Mouse (Mus musculus) heart, embryonic 12.5 days (tissue): ENCODE results near the gene Bap1. TPM values are rescaled to one million over a fixed set of nuclear protein-coding genes. Genes with fewer than 3 reads are reported as not detected.

Experiments
- ATAC-seq: fragments of 200-750 bp; cut with Nextera tagmentation; 2 replicates; pipeline ENCODE4 v1.8.0; 2017; ENCODE audit warnings: moderate TSS enrichment, moderate library complexity; ENCODE audit not compliant: insufficient number of reproducible peaks, low FRiP score
- H3K27ac ChIP-seq: fragments of 300-500 bp; sonication (generic); 2 replicates; pipeline ENCODE4 v1.5.1; 2016; ENCODE audit warnings: mild to moderate bottlenecking, moderate library complexity; ENCODE audit not compliant: poor library complexity, severe bottlenecking
- H3K27me3 ChIP-seq: fragments of 300-500 bp; sonication (generic); replicated peaks from 2 replicates; pipeline ENCODE4 v1.6.1; 2016; ENCODE audit warnings: mild to moderate bottlenecking, moderate library complexity
- H3K36me3 ChIP-seq: fragments of 300-500 bp; sonication (generic); 2 replicates; pipeline ENCODE4 v1.6.1; 2016; ENCODE audit warnings: mild to moderate bottlenecking, moderate library complexity
- H3K4me1 ChIP-seq: fragments of 300-500 bp; sonication (generic); replicated peaks from 2 replicates; pipeline ENCODE4 v1.6.1; 2016; ENCODE audit warnings: mild to moderate bottlenecking
- H3K4me2 ChIP-seq: fragments of 300-500 bp; sonication (generic); 2 replicates; pipeline ENCODE4 v1.6.1; 2016; ENCODE audit warnings: mild to moderate bottlenecking, moderate library complexity
- H3K4me3 ChIP-seq: fragments of 300-500 bp; sonication (generic); 2 replicates; pipeline ENCODE4 v1.5.1; 2016; ENCODE audit warnings: mild to moderate bottlenecking
- H3K9ac ChIP-seq: fragments of 300-500 bp; sonication (generic); 2 replicates; pipeline ENCODE4 v1.6.1; 2016; ENCODE audit warnings: mild to moderate bottlenecking, moderate library complexity
- H3K9me3 ChIP-seq: fragments of 300-500 bp; sonication (generic); replicated peaks from 2 replicates; pipeline ENCODE4 v1.6.1; 2016; ENCODE audit warnings: mild to moderate bottlenecking, moderate library complexity
- WGBS: fragments of 180-500 bp; shearing (Covaris S2); methylation state at CpG from one replicate; pipeline ENCODE4 v1.1.7; 2016; 5-methylcytosine and 5-hydroxymethylcytosine counted together
- polyA plus RNA-seq: library from polyadenylated mRNA; unstranded; fragments of >200 nt; fragmentation: Nextera tagmentation; extraction: Ambion mirVana; gene quantifications from 2 replicates; pipeline ENCODE4 v1.2.1, GENCODE M21; 2016

The Bap1 gene
- polyA plus RNA-seq, 1 experiment from 2014 or later, result 59.7 TPM

GRCm38 (mm10) chr14:31213868-31214267 lies 37.4 kb upstream of the Bap1 start:
- no peak for ATAC-seq
- Histone ChIP-seq H3K9ac (peak overlapping the region; percentile 8; the same call in 1 of the 2 replicates), H3K4me1 (peaks cover 72% of the 10 kb centered on the region), H3K4me2 (no peak overlapping the region), H3K36me3 (peaks cover 33% of the 10 kb centered on the region), H3K27ac (peak overlapping the region; percentile 32), H3K9me3 (no peaks in the 10 kb centered on the region), H3K27me3 (no peaks in the 10 kb centered on the region), H3K4me3 (no peak overlapping the region)
- 52% methylated on average over 8 of the region's 8 CpGs for WGBS

- H3K9ac ChIP-seq, result no peak overlapping the region
- peaks cover 32% of the 10 kb centered on the region for H3K36me3 ChIP-seq
- no peak for ATAC-seq
- no peak overlapping the region for H3K4me2 ChIP-seq
- H3K9me3 ChIP-seq, result no peaks in the 10 kb centered on the region
- H3K27ac ChIP-seq, result 0 out of 2 replicates have a peak overlapping the region, but pooled peaks have one; percentile 32
- H3K4me1 ChIP-seq, result peaks cover 72% of the 10 kb centered on the region
- no peak overlapping the region for H3K4me3 ChIP-seq
- WGBS, result 72% methylated on average over 3 of the region's 3 CpGs
- H3K27me3 ChIP-seq, result no peaks in the 10 kb centered on the region
Observed at GRCm38 (mm10) chr14:31214684-31215083, 36.6 kb upstream of the Bap1 start.

- 28% methylated on average over 15 of the region's 15 CpGs for WGBS
- no peaks in the 10 kb centered on the region for H3K9me3 ChIP-seq
- peak overlapping the region; percentile 19; the same call in 1 of the 2 replicates for H3K4me2 ChIP-seq
- H3K27me3 ChIP-seq, result no peaks in the 10 kb centered on the region
- 0 out of 2 replicates have a peak overlapping the region, but pooled peaks have one; percentile 3 for H3K9ac ChIP-seq
- ATAC-seq, result no peak
- H3K36me3 ChIP-seq, result peaks cover 25% of the 10 kb centered on the region
- peaks cover 69% of the 10 kb centered on the region for H3K4me1 ChIP-seq
- H3K27ac ChIP-seq, result no peak overlapping the region
- no peak overlapping the region for H3K4me3 ChIP-seq
Observed at GRCm38 (mm10) chr14:31215157-31216002, 35.9 kb upstream of the Bap1 start.

- ATAC-seq, result no peak
- peaks cover 56% of the 10 kb centered on the region for H3K4me1 ChIP-seq
Observed at GRCm38 (mm10) chr14:31216846-31217245, 34.4 kb upstream of the Bap1 start, which contains the start of gene Nisch. Nisch (minus strand) TSS chr14:31216946.

GRCm38 (mm10) chr14:31217666-31218065 lies 33.6 kb upstream of the Bap1 start, which contains the start of gene Sema3g:
Sema3g (plus strand) TSS chr14:31217860.
- 5% methylated on average over 11 of the region's 11 CpGs for WGBS

More at GRCm38 (mm10) chr14:31216846-31217245, 34.4 kb upstream of the Bap1 start, which contains the start of gene Nisch:
- H3K9ac ChIP-seq, result peak within 1 kb of the TSS; percentile 50; the same call in 1 of the 2 replicates
- H3K9me3 ChIP-seq, result no peaks in the 10 kb centered on the region
- no peak within 1 kb of the TSS for H3K4me3 ChIP-seq
- 64% methylated on average over 2 of the region's 2 CpGs for WGBS
- 0 out of 2 replicates have a peak, but pooled peaks cover 9% of the 10 kb centered on the region for H3K27me3 ChIP-seq
- H3K36me3 ChIP-seq, result peaks cover 13% of the 10 kb centered on the region
- H3K4me2 ChIP-seq, result peak within 1 kb of the TSS; percentile 48
- no peak within 1 kb of the TSS for H3K27ac ChIP-seq

GRCm38 (mm10) chr14:31226978-31227377 lies 24.3 kb upstream of the Bap1 start:
- Histone ChIP-seq H3K9me3 (no peaks in the 10 kb centered on the region), H3K27me3 (no peaks in the 10 kb centered on the region), H3K9ac (no peak overlapping the region), H3K27ac (peak overlapping the region; percentile 58; the same call in 1 of the 2 replicates), H3K4me3 (no peak overlapping the region), H3K4me1 (peaks cover 54% of the 10 kb centered on the region), H3K4me2 (no peak overlapping the region), H3K36me3 (no peaks in the 10 kb centered on the region)
- ATAC-seq, result peak; percentile 43; the same call in 1 of the 2 replicates
- WGBS, result 45% methylated on average over 4 of the region's 4 CpGs

More at GRCm38 (mm10) chr14:31217666-31218065, 33.6 kb upstream of the Bap1 start, which contains the start of gene Sema3g:
- H3K4me3 ChIP-seq, result no peak within 1 kb of the TSS
- ATAC-seq, result peak; percentile 55
- peak within 1 kb of the TSS; percentile 50; the same call in 1 of the 2 replicates for H3K9ac ChIP-seq
- peaks cover 5% of the 10 kb centered on the region; the same call in 1 of the 2 replicates for H3K36me3 ChIP-seq
- peak within 1 kb of the TSS; percentile 48 for H3K4me2 ChIP-seq
- H3K4me1 ChIP-seq, result peaks cover 48% of the 10 kb centered on the region
- H3K9me3 ChIP-seq, result no peaks in the 10 kb centered on the region
- no peak within 1 kb of the TSS for H3K27ac ChIP-seq
- 0 out of 2 replicates have a peak, but pooled peaks cover 9% of the 10 kb centered on the region for H3K27me3 ChIP-seq

GRCm38 (mm10) chr14:31228234-31228633 lies 23.0 kb upstream of the Bap1 start:
- Histone ChIP-seq H3K9ac (no peak overlapping the region), H3K36me3 (no peaks in the 10 kb centered on the region), H3K27me3 (no peaks in the 10 kb centered on the region), H3K4me2 (no peak overlapping the region), H3K4me3 (no peak overlapping the region), H3K27ac (no peak overlapping the region), H3K9me3 (no peaks in the 10 kb centered on the region), H3K4me1 (peaks cover 62% of the 10 kb centered on the region)
- 45% methylated on average over 6 of the region's 6 CpGs for WGBS
- no peak for ATAC-seq

GRCm38 (mm10) chr14:31230442-31230841 lies 20.8 kb upstream of the Bap1 start:
- Histone ChIP-seq H3K36me3 (no peaks in the 10 kb centered on the region), H3K9me3 (no peaks in the 10 kb centered on the region), H3K4me2 (no peak overlapping the region), H3K27ac (peak overlapping the region; percentile 35; the same call in 1 of the 2 replicates), H3K27me3 (no peaks in the 10 kb centered on the region), H3K4me3 (no peak overlapping the region), H3K4me1 (peaks cover 66% of the 10 kb centered on the region), H3K9ac (no peak overlapping the region)
- no peak for ATAC-seq
- WGBS, result 41% methylated on average over 8 of the region's 8 CpGs

- 70% methylated on average over 13 of the region's 13 CpGs for WGBS
- no peak overlapping the region for H3K4me3 ChIP-seq
- no peak for ATAC-seq
Observed at GRCm38 (mm10) chr14:31232404-31233069, 18.7 kb upstream of the Bap1 start.

GRCm38 (mm10) chr14:31233070-31233995 lies 17.9 kb upstream of the Bap1 start:
- H3K27me3 ChIP-seq, result no peaks in the 10 kb centered on the region
- no peaks in the 10 kb centered on the region; the same call in 1 of the 2 replicates for H3K36me3 ChIP-seq
- H3K27ac ChIP-seq, result no peak overlapping the region
- ATAC-seq, result peak; percentile 41; the same call in 1 of the 2 replicates
- H3K4me2 ChIP-seq, result no peak overlapping the region
- no peak overlapping the region for H3K9ac ChIP-seq
- peaks cover 50% of the 10 kb centered on the region for H3K4me1 ChIP-seq
- H3K4me3 ChIP-seq, result no peak overlapping the region
- 63% methylated on average over 14 of the region's 14 CpGs for WGBS
- no peaks in the 10 kb centered on the region for H3K9me3 ChIP-seq

More at GRCm38 (mm10) chr14:31232404-31233069, 18.7 kb upstream of the Bap1 start:
- H3K27ac ChIP-seq, result no peak overlapping the region
- H3K4me2 ChIP-seq, result no peak overlapping the region
- no peaks in the 10 kb centered on the region for H3K36me3 ChIP-seq
- H3K9ac ChIP-seq, result no peak overlapping the region
- H3K4me1 ChIP-seq, result peaks cover 56% of the 10 kb centered on the region
- H3K9me3 ChIP-seq, result no peaks in the 10 kb centered on the region
- no peaks in the 10 kb centered on the region for H3K27me3 ChIP-seq
